Mouse (Mus musculus) myocyte (in vitro differentiated cells): ENCODE measurements around the gene Rtbdn. TPM values are rescaled to one million over a fixed set of nuclear protein-coding genes. Genes with fewer than 3 reads are reported as not detected.

Experiments
- H3K27me3 ChIP-seq: one replicate; pipeline ENCODE4 v1.6.1; 2011; ENCODE audit not compliant: control insufficient read depth, insufficient read depth, insufficient read length
- H3K36me3 ChIP-seq: one replicate; pipeline ENCODE4 v1.6.1; 2011; ENCODE audit not compliant: control insufficient read depth, insufficient read depth
- H3K4me2 ChIP-seq: one replicate; pipeline ENCODE4 v1.6.1; 2011; ENCODE audit warnings: low read depth, control low read depth
- H3K4me3 ChIP-seq: one replicate; pipeline ENCODE4 v1.5.1; 2011; ENCODE audit warnings: mild to moderate bottlenecking, control low read depth, moderate library complexity
- H3K79me2 ChIP-seq: one replicate; pipeline ENCODE4 v1.6.1; 2011; ENCODE audit not compliant: control insufficient read depth, insufficient read depth
- H3ac ChIP-seq: one replicate; pipeline ENCODE4 v1.6.1; 2011; ENCODE audit not compliant: control insufficient read depth, insufficient read length
- CEBPB ChIP-seq: IDR thresholded peaks from 2 replicates; pipeline ENCODE4 v1.6.1; 2011; ENCODE audit warnings: mild to moderate bottlenecking, moderate library complexity; ENCODE audit not compliant: poor library complexity, insufficient read depth, severe bottlenecking
- E2F4 ChIP-seq: IDR thresholded peaks from one replicate; pipeline ENCODE4 v1.6.1; 2011; ENCODE audit warnings: mild to moderate bottlenecking, control low read depth, moderate library complexity; ENCODE audit not compliant: insufficient read depth
- MAX ChIP-seq: IDR thresholded peaks from one replicate; pipeline ENCODE4 v1.6.1; 2011; ENCODE audit warnings: low read depth, mild to moderate bottlenecking, control low read depth
- MYOD1 ChIP-seq, 3 experiments: IDR thresholded peaks; one replicate each; pipeline ENCODE4 v1.6.1; 2011; ENCODE audit warnings: control low read depth in 2 of 3, low read depth in 2 of 3, mild to moderate bottlenecking in 2 of 3, moderate library complexity in 1 of 3; ENCODE audit not compliant: insufficient read length in 2 of 3, control insufficient read depth in 1 of 3
- MYOG ChIP-seq, 3 experiments: IDR thresholded peaks; one replicate each; pipeline ENCODE4 v1.6.1; 2011; ENCODE audit warnings: control low read depth in 2 of 3, low read depth in 2 of 3, mild to moderate bottlenecking in 2 of 3; ENCODE audit not compliant: insufficient read length in 2 of 3, control insufficient read depth in 1 of 3, insufficient read depth in 1 of 3
- POLR2A ChIP-seq: IDR thresholded peaks from one replicate; pipeline ENCODE4 v1.6.1; 2011; ENCODE audit warnings: low read depth, mild to moderate bottlenecking, control low read depth, moderate library complexity; ENCODE audit not compliant: insufficient read length
- POLR2AphosphoS2 ChIP-seq: IDR thresholded peaks from one replicate; pipeline ENCODE4 v1.6.1; 2011; ENCODE audit warnings: low read depth, control low read depth; ENCODE audit not compliant: insufficient read length
- REST ChIP-seq: IDR thresholded peaks from one replicate; pipeline ENCODE4 v1.6.1; 2011; ENCODE audit warnings: mild to moderate bottlenecking, control low read depth, moderate library complexity; ENCODE audit not compliant: insufficient read depth, insufficient read length
- SRF ChIP-seq: IDR thresholded peaks from one replicate; pipeline ENCODE4 v1.6.1; 2011; ENCODE audit warnings: low read depth; ENCODE audit not compliant: control insufficient read depth, insufficient read length
- TCF12 ChIP-seq: IDR thresholded peaks from one replicate; pipeline ENCODE4 v1.6.1; 2011; ENCODE audit warnings: mild to moderate bottlenecking, control low read depth; ENCODE audit not compliant: poor library complexity, insufficient read depth, severe bottlenecking
- TCF3 ChIP-seq: IDR thresholded peaks from one replicate; pipeline ENCODE4 v1.6.1; 2011; ENCODE audit warnings: low read depth, control low read depth; ENCODE audit not compliant: insufficient read length
- USF1 ChIP-seq: IDR thresholded peaks from one replicate; pipeline ENCODE4 v1.6.1; 2011; ENCODE audit warnings: low read depth, mild to moderate bottlenecking, control low read depth, moderate library complexity
- polyA plus RNA-seq: library from polyadenylated mRNA; unstranded; fragments of >200 nt; fragmentation: generic; extraction: Trizol; gene quantifications from one replicate; pipeline ENCODE4 v1.2.1, GENCODE M21; 2012; ENCODE audit warnings: missing spikeins

The Rtbdn gene
- polyA plus RNA-seq, 1 experiment, result not detected

DNA sequence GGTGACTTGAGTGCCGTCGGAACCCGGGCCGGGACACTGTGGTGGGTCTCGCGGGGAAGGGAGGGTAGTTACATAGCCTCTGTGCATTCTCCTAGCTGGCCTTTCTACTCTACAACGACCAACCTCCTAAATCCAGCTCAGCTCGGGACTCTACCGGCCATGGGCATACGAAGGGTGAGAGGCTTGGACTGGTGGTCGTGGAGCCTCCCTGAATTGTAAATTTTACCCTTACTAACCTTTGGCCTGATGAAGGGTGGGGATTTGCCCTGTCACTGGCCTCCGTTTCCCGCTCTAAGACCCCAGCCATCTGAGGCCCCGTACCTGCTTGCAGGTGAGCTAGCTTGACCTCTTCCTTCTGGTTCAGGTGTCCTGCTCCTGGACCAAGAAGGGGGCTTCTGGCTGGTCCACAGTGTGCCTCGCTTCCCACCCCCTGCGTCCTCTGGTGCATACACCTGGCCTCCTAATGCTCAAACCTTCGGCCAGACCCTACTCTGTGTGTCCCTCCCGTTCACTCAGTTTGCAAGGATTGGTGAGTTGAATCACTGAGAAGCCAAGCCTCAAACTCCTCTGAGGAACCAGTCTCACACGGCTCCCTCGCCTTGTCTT is 37.5 kb upstream of the Rtbdn start:
- peak overlapping the region; percentile 83 for H3K4me2 ChIP-seq
- no peaks in the 10 kb centered on the region for H3K27me3 ChIP-seq
- no peak for TF ChIP-seq TCF3
- TF ChIP-seq MYOD1 (IDR thresholded peaks at IDR 0.05; ENCODE audit: control insufficient read depth in 1 of 3, insufficient read length in 2 of 3, low read depth in 2 of 3), result no peak
- H3K36me3 ChIP-seq, result no peaks in the 10 kb centered on the region
- no peaks in the 10 kb centered on the region for H3K79me2 ChIP-seq
- no peak overlapping the region for H3ac ChIP-seq
- peak overlapping the region; percentile 42 for H3K4me3 ChIP-seq

DNA sequence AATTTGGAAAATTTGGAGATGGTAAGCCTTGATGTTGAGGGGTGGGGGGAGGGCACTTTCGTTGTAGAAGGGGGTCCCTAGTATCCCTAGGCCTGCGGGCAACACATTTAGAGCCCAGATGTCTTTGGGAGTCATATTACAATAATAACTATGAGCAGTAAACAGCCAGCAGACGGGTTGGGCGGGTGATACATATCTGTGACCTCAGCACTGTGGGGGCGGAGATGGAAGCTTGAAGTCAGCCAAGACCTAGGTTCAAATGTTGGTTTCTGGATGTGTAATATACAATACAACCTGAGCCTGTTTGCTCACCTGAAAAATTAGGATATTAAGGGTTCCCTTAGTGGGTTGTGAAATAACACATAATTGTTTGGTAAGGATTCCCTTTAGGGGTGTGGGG is 36.8 kb upstream of the Rtbdn start:
- Histone ChIP-seq H3ac (no peak overlapping the region), H3K36me3 (no peaks in the 10 kb centered on the region), H3K27me3 (no peaks in the 10 kb centered on the region), H3K4me2 (peak overlapping the region; percentile 83), H3K4me3 (no peak overlapping the region), H3K79me2 (no peaks in the 10 kb centered on the region)
- TF ChIP-seq REST (no peak), TCF12 (no peak), MYOD1 (IDR thresholded peaks at IDR 0.05; ENCODE audit: control insufficient read depth in 1 of 3, insufficient read length in 2 of 3, low read depth in 2 of 3) (no peak), TCF3 (no peak), E2F4 (no peak), SRF (no peak), MAX (no peak), CEBPB (no peak), USF1 (no peak), POLR2A (no peak), MYOG (IDR thresholded peaks at IDR 0.05; ENCODE audit: control insufficient read depth in 1 of 3, insufficient read depth in 1 of 3, insufficient read length in 2 of 3, low read depth in 2 of 3) (no peak), POLR2AphosphoS2 (no peak)

DNA sequence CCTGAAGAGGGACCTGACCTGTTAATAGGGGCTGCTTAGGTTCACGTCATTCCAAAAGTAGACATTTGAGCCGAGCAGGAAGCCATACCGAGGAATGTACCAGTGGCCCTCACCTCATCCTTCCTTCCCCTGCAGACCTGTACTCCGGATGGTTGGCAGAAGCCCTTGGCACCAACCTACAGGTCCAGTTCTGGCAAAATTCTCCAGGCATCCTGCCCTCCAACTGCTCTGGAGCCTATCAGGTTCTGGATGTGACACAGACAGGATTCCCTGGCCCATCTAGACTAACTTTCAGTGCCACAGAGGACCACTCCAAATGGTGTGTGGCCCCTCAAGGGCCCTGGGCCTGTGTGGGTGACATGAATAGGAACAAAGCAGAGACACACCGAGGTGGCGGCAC is 36.2 kb upstream of the Rtbdn start:
- Histone ChIP-seq H3K36me3 (no peaks in the 10 kb centered on the region), H3K4me2 (no peak overlapping the region), H3ac (no peak overlapping the region), H3K4me3 (no peak overlapping the region), H3K79me2 (no peaks in the 10 kb centered on the region), H3K27me3 (peaks cover 3% of the 10 kb centered on the region)
- TF ChIP-seq MYOG (IDR thresholded peaks at IDR 0.05; ENCODE audit: control insufficient read depth in 1 of 3, insufficient read depth in 1 of 3, insufficient read length in 2 of 3, low read depth in 2 of 3) (no peak), POLR2A (no peak), MYOD1 (IDR thresholded peaks at IDR 0.05; ENCODE audit: control insufficient read depth in 1 of 3, insufficient read length in 2 of 3, low read depth in 2 of 3) (no peak), E2F4 (no peak), MAX (no peak), TCF12 (no peak), USF1 (no peak), TCF3 (no peak), CEBPB (no peak), POLR2AphosphoS2 (no peak), REST (no peak), SRF (no peak)

DNA sequence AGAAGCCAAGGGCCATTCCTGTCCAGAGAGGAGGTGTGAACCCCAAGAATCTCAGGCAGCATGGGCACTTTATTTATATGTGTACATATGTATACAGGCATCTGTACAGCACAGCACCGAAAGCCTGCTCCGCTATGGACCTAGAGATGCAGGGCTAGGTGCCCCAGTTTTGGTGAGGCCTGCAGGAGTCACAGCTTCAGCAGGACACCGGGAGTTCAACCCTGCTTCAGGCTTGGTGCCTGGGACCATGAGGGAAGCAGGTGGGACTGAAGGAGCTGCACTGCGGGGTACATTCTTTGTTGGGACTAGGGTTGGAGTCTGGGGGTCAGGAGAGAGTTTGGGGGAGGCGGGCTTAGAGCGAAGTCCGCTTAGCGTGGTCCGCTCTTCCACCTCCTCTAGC is 34.9 kb upstream of the Rtbdn start:
- Histone ChIP-seq H3K27me3 (peaks cover 9% of the 10 kb centered on the region), H3K4me2 (no peak overlapping the region), H3K79me2 (no peaks in the 10 kb centered on the region), H3K36me3 (no peaks in the 10 kb centered on the region), H3ac (no peak overlapping the region), H3K4me3 (no peak overlapping the region)
- TF ChIP-seq TCF3 (no peak), TCF12 (no peak), MYOG (IDR thresholded peaks at IDR 0.05; ENCODE audit: control insufficient read depth in 1 of 3, insufficient read depth in 1 of 3, insufficient read length in 2 of 3, low read depth in 2 of 3) (no peak), MAX (no peak), CEBPB (no peak), MYOD1 (IDR thresholded peaks at IDR 0.05; ENCODE audit: control insufficient read depth in 1 of 3, insufficient read length in 2 of 3, low read depth in 2 of 3) (no peak), E2F4 (no peak), POLR2AphosphoS2 (no peak), REST (no peak), USF1 (no peak), SRF (no peak)

DNA sequence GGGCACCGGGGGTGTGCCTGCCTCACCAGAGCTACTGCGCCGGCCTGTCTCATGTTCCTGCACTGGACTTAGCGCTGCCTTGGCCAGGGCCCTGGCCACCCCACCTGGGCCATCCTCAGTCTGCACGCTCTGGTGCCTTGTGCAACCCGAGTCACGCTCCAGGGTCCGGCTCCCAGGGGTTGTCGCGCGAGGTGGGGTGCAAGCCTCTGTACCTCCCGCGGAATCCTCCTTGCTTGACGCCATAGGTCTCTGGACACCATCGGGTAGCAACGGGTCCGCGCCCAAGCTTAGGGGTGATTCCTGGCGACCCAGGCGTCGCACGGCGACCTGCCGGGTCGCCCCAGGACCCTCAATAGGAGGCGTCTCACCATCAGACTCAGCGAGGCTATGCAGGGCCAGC is 34.4 kb upstream of the Rtbdn start:
- TF ChIP-seq TCF3 (no peak), MYOD1 (IDR thresholded peaks at IDR 0.05; ENCODE audit: control insufficient read depth in 1 of 3, insufficient read length in 2 of 3, low read depth in 2 of 3) (no peak), E2F4 (no peak), POLR2AphosphoS2 (no peak), MYOG (IDR thresholded peaks at IDR 0.05; ENCODE audit: control insufficient read depth in 1 of 3, insufficient read depth in 1 of 3, insufficient read length in 2 of 3, low read depth in 2 of 3) (no peak), MAX (no peak)
- Histone ChIP-seq H3K4me3 (no peak overlapping the region), H3K4me2 (no peak overlapping the region), H3K27me3 (peaks cover 10% of the 10 kb centered on the region), H3K79me2 (no peaks in the 10 kb centered on the region), H3ac (no peak overlapping the region), H3K36me3 (no peaks in the 10 kb centered on the region)
